Mouse (Mus musculus) cerebellum, adult 11-12 months (tissue): ENCODE results near the gene Letmd1.

Experiments used
- DNase-seq: peaks from one replicate; pipeline ENCODE4 v3.0.0; 2022

The Letmd1 gene

GRCm38 (mm10) chr15:100508454-100509167 lies 39.8 kb downstream of the Letmd1 start:
- no peak for DNase-seq

- no peak for DNase-seq
Measured at GRCm38 (mm10) chr15:100510072-100510471, 41.2 kb downstream of the Letmd1 start.

DNA sequence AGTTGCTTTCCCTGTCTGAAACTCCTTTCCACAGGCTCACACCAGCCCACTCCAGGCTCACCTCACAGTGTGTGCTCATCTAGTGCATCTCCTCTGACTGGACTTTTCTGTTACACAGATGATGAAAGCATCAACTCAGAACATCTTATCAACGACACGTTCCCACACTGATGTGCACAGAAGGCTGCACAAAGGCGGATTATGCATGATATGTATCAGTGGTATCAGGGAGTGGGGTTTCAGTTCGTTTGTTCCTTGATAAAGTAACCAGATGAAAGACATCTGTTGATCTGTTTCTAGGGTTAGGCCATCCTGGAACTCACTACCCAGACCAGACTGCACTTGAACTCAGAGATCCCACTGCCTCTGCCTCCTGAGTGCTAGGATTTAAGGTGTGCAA lies 44.6 kb downstream of the Letmd1 start:
- no peak for DNase-seq

DNA sequence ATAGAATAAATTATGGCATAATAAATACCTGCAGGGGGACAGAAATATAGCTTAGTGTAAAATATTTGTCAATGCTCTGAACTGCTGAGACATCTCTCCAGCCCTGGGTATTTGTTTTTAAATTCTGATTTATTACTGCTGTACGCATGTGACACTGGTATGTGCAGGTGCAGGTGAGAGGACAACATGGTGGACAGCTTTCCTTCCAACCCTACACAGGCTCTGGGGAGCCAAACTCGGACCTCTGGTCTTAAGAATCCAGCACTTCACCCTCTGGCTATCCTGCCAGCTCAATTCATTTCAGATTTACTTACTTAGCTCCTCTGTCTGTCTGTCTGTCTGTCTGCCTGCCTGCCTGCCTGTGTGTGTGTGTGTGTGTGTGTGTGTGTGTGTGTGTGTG lies 46.3 kb downstream of the Letmd1 start:
- no peak for DNase-seq

- DNase-seq: no peak
Measured at GRCm38 (mm10) chr15:100520306-100520705, 51.5 kb downstream of the Letmd1 start.

DNA sequence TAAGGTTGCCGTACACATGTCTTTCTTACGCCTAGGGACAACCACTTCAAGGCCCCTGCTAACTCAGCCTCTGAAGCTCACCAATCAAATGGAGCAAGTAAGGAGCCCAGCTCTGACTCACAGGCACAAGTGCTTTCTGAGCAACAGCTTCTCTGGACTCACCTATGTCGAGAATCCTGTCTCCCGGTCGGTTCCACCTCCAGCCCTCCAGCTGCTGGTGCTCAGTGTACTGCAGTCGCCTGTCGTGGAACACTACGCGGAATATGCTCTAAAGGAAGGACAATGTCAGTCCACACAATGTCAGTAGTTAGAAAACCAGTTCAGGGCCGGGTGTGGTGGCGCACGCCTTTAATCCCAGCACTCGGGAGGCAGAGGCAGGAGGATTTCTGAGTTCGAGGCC lies 56.6 kb downstream of the Letmd1 start:
- no peak for DNase-seq

- DNase-seq: no peak
Measured at GRCm38 (mm10) chr15:100527900-100528299, 59.1 kb downstream of the Letmd1 start.
